Mouse (Mus musculus): ENCODE data around the gene Ago3. TPM values are rescaled to one million over a fixed set of nuclear protein-coding genes. Genes with fewer than 3 reads are reported as not detected.

Gene Ago3
- total and polyA plus RNA-seq, 2 experiments: 4.9 to 8.6 TPM

DNA sequence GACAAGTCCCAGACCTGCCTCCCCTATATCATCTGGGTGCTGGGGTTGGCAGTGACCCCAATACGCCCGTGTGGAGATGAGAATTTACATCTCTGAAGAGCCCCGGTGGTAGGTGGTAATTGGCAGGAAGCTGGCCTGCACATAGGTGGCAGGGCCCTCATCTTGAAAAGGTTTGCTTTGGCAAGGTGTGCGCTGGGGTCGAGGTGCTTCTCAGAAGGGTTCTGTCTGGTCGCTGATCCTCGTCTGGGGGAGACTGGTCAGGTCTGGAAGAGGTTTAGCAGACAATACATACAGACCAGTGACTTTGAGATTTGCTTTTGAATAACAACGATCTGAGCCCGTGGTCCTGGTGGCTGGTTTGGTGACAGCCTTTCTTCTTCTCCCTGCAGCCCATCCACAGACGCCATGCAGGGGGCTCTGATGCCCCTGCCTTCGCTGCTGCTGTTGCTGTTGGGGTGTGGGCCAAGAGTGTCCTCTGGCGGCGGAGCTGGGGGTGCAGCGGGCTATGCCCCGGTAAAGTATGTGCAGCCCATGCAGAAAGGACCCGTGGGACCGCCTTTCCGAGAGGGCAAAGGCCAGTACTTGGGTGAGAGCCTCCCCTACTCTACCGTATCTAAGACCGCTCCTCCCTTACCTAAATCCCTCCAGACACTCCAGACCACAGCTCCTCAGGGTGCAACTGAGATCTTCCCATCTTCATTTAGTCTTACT, 120.0 kb downstream of the Ago3 start:
- TF ChIP-seq POLR2A (IDR thresholded peaks at IDR 0.05; ENCODE audit: extremely low read depth, insufficient read depth, low read length) (no peak), CTCF (IDR thresholded peaks at IDR 0.05; ENCODE audit: low read depth, low read length) (peak; percentile 44)

DNA sequence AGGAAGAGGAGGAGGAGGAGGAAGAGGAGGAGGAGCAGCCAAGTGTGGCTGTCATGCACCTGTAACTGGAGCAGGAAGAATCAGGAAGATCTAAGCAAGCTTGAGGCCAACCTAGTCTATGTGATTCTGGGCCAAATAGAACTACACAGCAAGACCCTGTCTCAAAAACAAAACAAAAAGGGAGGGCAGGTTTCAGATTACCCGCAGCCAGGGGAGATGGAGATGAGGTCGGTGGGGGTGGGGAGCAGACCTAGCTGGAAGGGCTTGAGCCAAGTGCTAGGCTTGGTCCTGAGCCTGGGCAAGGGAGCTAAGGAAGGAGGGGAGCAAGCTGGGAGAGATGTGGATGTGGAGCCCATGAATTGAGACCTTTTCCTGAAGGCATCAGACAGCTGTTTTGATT, 122.5 kb downstream of the Ago3 start:
- no peak overlapping the region for H3K4me3 ChIP-seq (ENCODE audit: insufficient read depth, low read depth, low read length)
- no peak for TF ChIP-seq POLR2A (IDR thresholded peaks at IDR 0.05; ENCODE audit: extremely low read depth, insufficient read depth, low read length)
- TF ChIP-seq CTCF (IDR thresholded peaks at IDR 0.05; ENCODE audit: low read depth, low read length): no peak
- DNase-seq (ENCODE audit: extremely low read depth, low read depth, low spot score): no peak
- H3K9ac ChIP-seq (ENCODE audit: low read depth, low read length): no peak overlapping the region
- 25% methylated on average over 2 of the region's 2 CpGs for WGBS
- no peaks in the 10 kb centered on the region for H3K79me2 ChIP-seq (ENCODE audit: control insufficient read depth, insufficient read depth, low read length)
- H3K27me3 ChIP-seq (ENCODE audit: control insufficient read depth, insufficient read depth, low read length): no peaks in the 10 kb centered on the region
- H3K27ac ChIP-seq (replicated peaks; ENCODE audit: insufficient read depth, low read depth, low read length): no peak overlapping the region
- H3K4me1 ChIP-seq (ENCODE audit: control insufficient read depth, insufficient read depth, low read length): peaks cover 3% of the 10 kb centered on the region; the same call in 1 of the 2 replicates
- no peaks in the 10 kb centered on the region for H3K36me3 ChIP-seq (ENCODE audit: control insufficient read depth, insufficient read depth, low read length)

More for the DNA sequence above, 120.0 kb downstream of the Ago3 start:
- Histone ChIP-seq H3K4me3 (ENCODE audit: insufficient read depth, low read depth, low read length) (no peak overlapping the region), H3K9ac (ENCODE audit: low read depth, low read length) (no peak overlapping the region), H3K79me2 (ENCODE audit: control insufficient read depth, insufficient read depth, low read length) (no peaks in the 10 kb centered on the region), H3K4me1 (ENCODE audit: control insufficient read depth, insufficient read depth, low read length) (peaks cover 3% of the 10 kb centered on the region; the same call in 1 of the 2 replicates), H3K36me3 (ENCODE audit: control insufficient read depth, insufficient read depth, low read length) (no peaks in the 10 kb centered on the region), H3K27me3 (ENCODE audit: control insufficient read depth, insufficient read depth, low read length) (no peaks in the 10 kb centered on the region), H3K27ac (replicated peaks; ENCODE audit: insufficient read depth, low read depth, low read length) (no peak overlapping the region)
- WGBS: 19% methylated on average over 20 of the region's 20 CpGs
- no peak for DNase-seq (ENCODE audit: extremely low read depth, low read depth, low spot score)

DNA sequence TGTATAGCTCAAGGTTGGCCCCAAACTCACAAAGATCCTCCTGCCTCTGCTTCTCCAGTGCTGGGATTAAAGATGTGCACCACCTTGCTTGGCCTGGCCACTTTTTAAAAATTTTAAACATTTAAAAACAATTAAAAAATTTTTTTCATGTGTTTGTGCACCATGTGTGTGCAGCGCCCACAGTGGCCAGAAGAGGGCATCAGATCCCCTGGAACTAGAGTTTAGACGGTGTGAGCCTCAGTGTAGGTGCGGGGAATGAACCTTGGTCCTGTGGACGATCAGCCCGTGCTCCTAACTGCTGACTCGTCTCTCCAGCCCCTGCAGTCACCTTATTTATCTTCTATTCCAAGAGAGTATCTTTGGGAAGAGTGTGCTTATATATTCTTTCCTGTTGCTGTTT, 123.3 kb downstream of the Ago3 start:
- Histone ChIP-seq H3K4me3 (ENCODE audit: insufficient read depth, low read depth, low read length) (no peak overlapping the region), H3K27ac (replicated peaks; ENCODE audit: insufficient read depth, low read depth, low read length) (no peak overlapping the region), H3K36me3 (ENCODE audit: control insufficient read depth, insufficient read depth, low read length) (no peaks in the 10 kb centered on the region), H3K4me1 (ENCODE audit: control insufficient read depth, insufficient read depth, low read length) (peaks cover 3% of the 10 kb centered on the region; the same call in 1 of the 2 replicates), H3K27me3 (ENCODE audit: control insufficient read depth, insufficient read depth, low read length) (0 out of 2 replicates have a peak, but pooled peaks cover 3% of the 10 kb centered on the region), H3K79me2 (ENCODE audit: control insufficient read depth, insufficient read depth, low read length) (no peaks in the 10 kb centered on the region), H3K9ac (ENCODE audit: low read depth, low read length) (no peak overlapping the region)
- DNase-seq (ENCODE audit: extremely low read depth, low read depth, low spot score): no peak
- TF ChIP-seq POLR2A (IDR thresholded peaks at IDR 0.05; ENCODE audit: extremely low read depth, insufficient read depth, low read length): no peak
- TF ChIP-seq CTCF (IDR thresholded peaks at IDR 0.05; ENCODE audit: low read depth, low read length): peak; percentile 15; the same call in 1 of the 2 replicates
- WGBS: 92% methylated on average over 6 of the region's 6 CpGs

DNA sequence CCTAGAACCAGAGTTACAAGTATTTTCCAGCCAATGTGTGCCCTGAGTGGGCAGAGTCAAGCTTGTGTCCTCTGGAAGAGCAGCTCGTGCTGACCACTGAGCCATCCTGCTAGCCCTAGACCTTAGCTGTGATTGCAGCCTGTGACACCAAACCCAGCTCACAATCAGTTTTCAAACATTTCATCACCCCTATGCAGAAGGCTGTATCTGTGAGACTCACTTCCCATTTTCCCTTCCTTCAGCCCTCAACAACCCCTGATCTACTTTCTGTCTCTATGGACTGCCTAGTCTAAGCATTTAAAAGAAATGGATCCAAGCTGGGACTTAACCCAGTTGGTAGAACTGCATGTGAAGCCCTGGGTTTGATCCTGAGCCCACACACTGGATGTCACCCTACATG, 123.9 kb downstream of the Ago3 start:
- no peak overlapping the region for H3K27ac ChIP-seq (replicated peaks; ENCODE audit: insufficient read depth, low read depth, low read length)
- no peak overlapping the region for H3K9ac ChIP-seq (ENCODE audit: low read depth, low read length)
- 0 out of 2 replicates have a peak, but pooled peaks cover 5% of the 10 kb centered on the region for H3K27me3 ChIP-seq (ENCODE audit: control insufficient read depth, insufficient read depth, low read length)
- H3K4me1 ChIP-seq (ENCODE audit: control insufficient read depth, insufficient read depth, low read length): peaks cover 3% of the 10 kb centered on the region; the same call in 1 of the 2 replicates
- no peak for TF ChIP-seq POLR2A (IDR thresholded peaks at IDR 0.05; ENCODE audit: extremely low read depth, insufficient read depth, low read length)
- no peak for TF ChIP-seq CTCF (IDR thresholded peaks at IDR 0.05; ENCODE audit: low read depth, low read length)
- 87% methylated on average over 1 of the region's 1 CpGs for WGBS
- H3K4me3 ChIP-seq (ENCODE audit: insufficient read depth, low read depth, low read length): no peak overlapping the region
- DNase-seq (ENCODE audit: extremely low read depth, low read depth, low spot score): no peak
- no peaks in the 10 kb centered on the region for H3K36me3 ChIP-seq (ENCODE audit: control insufficient read depth, insufficient read depth, low read length)
- H3K79me2 ChIP-seq (ENCODE audit: control insufficient read depth, insufficient read depth, low read length): no peaks in the 10 kb centered on the region

DNA sequence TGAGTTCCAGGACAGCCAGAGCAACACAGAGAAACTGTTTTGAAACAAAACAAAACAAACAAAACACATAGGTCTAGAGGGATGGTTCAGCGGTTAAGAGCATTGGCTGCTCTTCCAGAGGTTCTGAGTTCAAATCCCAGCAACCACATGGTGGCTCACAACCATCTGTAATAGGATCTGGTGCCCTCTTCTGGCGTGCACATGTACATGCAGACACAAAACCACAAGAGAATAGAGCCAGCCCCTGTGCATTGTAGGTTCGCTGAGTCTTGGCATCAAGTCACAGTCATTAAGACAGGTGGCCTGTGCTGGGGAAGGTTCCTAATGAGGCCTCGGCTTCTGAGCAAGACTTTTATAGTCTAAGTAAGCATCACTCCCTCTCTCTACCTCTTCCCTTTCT, 125.5 kb downstream of the Ago3 start:
- WGBS: 76% methylated on average over 4 of the region's 4 CpGs
- H3K27me3 ChIP-seq (ENCODE audit: control insufficient read depth, insufficient read depth, low read length): peaks cover 9% of the 10 kb centered on the region; the same call in 1 of the 2 replicates
- no peaks in the 10 kb centered on the region for H3K4me1 ChIP-seq (ENCODE audit: control insufficient read depth, insufficient read depth, low read length)
- no peak for DNase-seq (ENCODE audit: extremely low read depth, low read depth, low spot score)
- H3K36me3 ChIP-seq (ENCODE audit: control insufficient read depth, insufficient read depth, low read length): no peaks in the 10 kb centered on the region
- H3K9ac ChIP-seq (ENCODE audit: low read depth, low read length): no peak overlapping the region
- no peak overlapping the region for H3K4me3 ChIP-seq (ENCODE audit: insufficient read depth, low read depth, low read length)
- no peak overlapping the region for H3K27ac ChIP-seq (replicated peaks; ENCODE audit: insufficient read depth, low read depth, low read length)
- TF ChIP-seq CTCF (IDR thresholded peaks at IDR 0.05; ENCODE audit: low read depth, low read length) (peak; percentile 25; the same call in 1 of the 2 replicates), POLR2A (IDR thresholded peaks at IDR 0.05; ENCODE audit: extremely low read depth, insufficient read depth, low read length) (no peak)
- H3K79me2 ChIP-seq (ENCODE audit: control insufficient read depth, insufficient read depth, low read length): no peaks in the 10 kb centered on the region
